Mouse (Mus musculus) liver, embryonic 14.5 days (tissue): ENCODE measurements around the gene Vamp9. TPM values are rescaled to one million over a fixed set of nuclear protein-coding genes. Genes with fewer than 3 reads are reported as not detected.

Experiments used
- ATAC-seq: fragments of 200-750 bp; cut with Nextera tagmentation; 2 replicates; pipeline ENCODE4 v1.8.0; 2017; ENCODE audit warnings: moderate number of reproducible peaks, mild to moderate bottlenecking, moderate library complexity; ENCODE audit not compliant: insufficient read depth
- DNase-seq, 3 experiments: peaks; one replicate each; pipeline ENCODE4 v3.0.0-alpha.2; 2012 to 2013; ENCODE audit warnings: low read depth in 3 of 3, low spot score in 3 of 3
- H3K27ac ChIP-seq: fragments of 300-500 bp; sonication (generic); 2 replicates; pipeline ENCODE4 v1.5.1; 2014; ENCODE audit warnings: moderate library complexity, mild to moderate bottlenecking, control low read depth, inconsistent platforms
- H3K27me3 ChIP-seq: fragments of 300-500 bp; sonication (generic); 2 replicates; pipeline ENCODE4 v1.6.1; 2014; ENCODE audit warnings: mild to moderate bottlenecking, low read length, moderate library complexity; ENCODE audit not compliant: control insufficient read depth, insufficient read depth
- H3K36me3 ChIP-seq: fragments of 300-500 bp; sonication (generic); replicated peaks from 2 replicates; pipeline ENCODE4 v1.6.1; 2014; ENCODE audit warnings: low read depth; ENCODE audit not compliant: control insufficient read depth, insufficient read depth
- H3K4me1 ChIP-seq, 2 experiments: fragments of 200-500 bp in 1 of 2; fragments of 300-500 bp in 1 of 2; sonication (generic) in 1 of 2; replicated peaks; 2 replicates each; pipeline ENCODE4 v1.6.1; 2012 to 2014; ENCODE audit warnings: antibody characterized with exemption in 1 of 2, inconsistent platforms in 1 of 2, low read length in 1 of 2; ENCODE audit not compliant: control insufficient read depth in 2 of 2, insufficient read depth in 2 of 2
- H3K4me2 ChIP-seq: fragments of 300-500 bp; sonication (generic); 2 replicates; pipeline ENCODE4 v1.6.1; 2014; ENCODE audit warnings: low read depth, mild to moderate bottlenecking, control low read depth, moderate library complexity
- H3K4me3 ChIP-seq, 2 experiments: fragments of 200-500 bp in 1 of 2; fragments of 300-500 bp in 1 of 2; sonication (generic) in 1 of 2; 2 replicates each; pipeline ENCODE4 v1.5.1; 2012 to 2014; ENCODE audit warnings: low read depth in 2 of 2, low read length in 2 of 2, mild to moderate bottlenecking in 2 of 2, control low read depth in 1 of 2, inconsistent platforms in 1 of 2, moderate library complexity in 1 of 2; ENCODE audit not compliant: insufficient read depth in 1 of 2
- H3K9ac ChIP-seq: fragments of 300-500 bp; sonication (generic); replicated peaks from 2 replicates; pipeline ENCODE4 v1.6.1; 2014; ENCODE audit warnings: mild to moderate bottlenecking, control low read depth, moderate library complexity
- H3K9me3 ChIP-seq: fragments of 300-500 bp; sonication (generic); 2 replicates; pipeline ENCODE4 v1.6.1; 2016; ENCODE audit warnings: low read length, mixed read lengths; ENCODE audit not compliant: control insufficient read depth
- CTCF ChIP-seq: IDR thresholded peaks from 2 replicates; pipeline ENCODE4 v1.5.1; 2016; ENCODE audit warnings: antibody characterized with exemption, low read depth, control low read depth
- EP300 ChIP-seq: IDR thresholded peaks from 2 replicates; pipeline ENCODE4 v1.6.1; 2016; ENCODE audit warnings: antibody characterized with exemption, low read depth
- WGBS: fragments of 180-500 bp; shearing (Covaris S2); extraction: QIAGEN DNeasy Blood & Tissue Kit; methylation state at CpG from one replicate; pipeline ENCODE4 v1.1.7; 2014; ENCODE audit not compliant: insufficient replicate concordance; 5-methylcytosine and 5-hydroxymethylcytosine counted together
- polyA plus RNA-seq, 2 experiments: library from polyadenylated mRNA; depleted of rRNA in 1 of 2; stranded (reverse) in 1 of 2; unstranded in 1 of 2; fragments of >200 nt; fragmentation: Nextera tagmentation in 1 of 2; extraction: Ambion mirVana in 1 of 2; gene quantifications; 2 replicates each; pipeline versions ENCODE4 v1.2.1 to v1.2.3; 2012 to 2014

Gene Vamp9
- polyA plus RNA-seq, 2 experiments: not detected

GRCm38 (mm10) chr5:99863656-99864380, 42.2 kb upstream of the Vamp9 start:
- DNase-seq (no peak), ATAC-seq (no peak)
- TF ChIP-seq EP300: no peak
- TF ChIP-seq CTCF: no peak
- H3K4me2 ChIP-seq: no peak overlapping the region
- H3K4me1 ChIP-seq: no peaks in the 10 kb centered on the region
- WGBS: 60% methylated on average over 13 of the region's 13 CpGs
- H3K36me3 ChIP-seq: no peaks in the 10 kb centered on the region
- no peak overlapping the region for H3K4me3 ChIP-seq
- H3K27ac ChIP-seq: no peak overlapping the region
- H3K9ac ChIP-seq: no peak overlapping the region
- no peaks in the 10 kb centered on the region for H3K9me3 ChIP-seq
- H3K27me3 ChIP-seq: no peaks in the 10 kb centered on the region

GRCm38 (mm10) chr5:99865779-99866178, 40.3 kb upstream of the Vamp9 start:
- no peak for DNase-seq
- no peaks in the 10 kb centered on the region for H3K9me3 ChIP-seq
- H3K36me3 ChIP-seq: no peaks in the 10 kb centered on the region
- no peaks in the 10 kb centered on the region for H3K4me1 ChIP-seq
- H3K4me2 ChIP-seq: no peak overlapping the region
- H3K9ac ChIP-seq: no peak overlapping the region
- WGBS: 47% methylated on average over 1 of the region's 1 CpGs
- H3K27me3 ChIP-seq: no peaks in the 10 kb centered on the region
- H3K27ac ChIP-seq: no peak overlapping the region
- ATAC-seq: no peak
- TF ChIP-seq CTCF: no peak
- TF ChIP-seq EP300: no peak
- H3K4me3 ChIP-seq: no peak overlapping the region

- TF ChIP-seq EP300 (no peak), CTCF (no peak)
- Histone ChIP-seq H3K9me3 (no peaks in the 10 kb centered on the region), H3K4me3 (no peak overlapping the region), H3K4me1 (no peaks in the 10 kb centered on the region), H3K4me2 (no peak overlapping the region), H3K36me3 (no peaks in the 10 kb centered on the region), H3K9ac (no peak overlapping the region), H3K27me3 (no peaks in the 10 kb centered on the region), H3K27ac (no peak overlapping the region)
- WGBS: 75% methylated on average over 17 of the region's 17 CpGs
- DNase-seq (no peak), ATAC-seq (no peak)
Measured at GRCm38 (mm10) chr5:99868286-99868685, 37.8 kb upstream of the Vamp9 start.

GRCm38 (mm10) chr5:99868923-99869322, 37.1 kb upstream of the Vamp9 start:
- Histone ChIP-seq H3K36me3 (no peaks in the 10 kb centered on the region), H3K4me1 (no peaks in the 10 kb centered on the region), H3K4me3 (no peak overlapping the region), H3K27ac (no peak overlapping the region), H3K4me2 (no peak overlapping the region), H3K9ac (no peak overlapping the region), H3K27me3 (no peaks in the 10 kb centered on the region), H3K9me3 (no peaks in the 10 kb centered on the region)
- ATAC-seq: no peak
- TF ChIP-seq EP300 (no peak), CTCF (no peak)
- WGBS: 44% methylated on average over 9 of the region's 9 CpGs
- no peak for DNase-seq

- no peak for DNase-seq
- no peak overlapping the region for H3K9ac ChIP-seq
- H3K27ac ChIP-seq: no peak overlapping the region
- no peaks in the 10 kb centered on the region for H3K9me3 ChIP-seq
- ATAC-seq: no peak
- H3K36me3 ChIP-seq: no peaks in the 10 kb centered on the region
- 69% methylated on average over 9 of the region's 9 CpGs for WGBS
- TF ChIP-seq EP300 (no peak), CTCF (no peak)
- no peak overlapping the region for H3K4me2 ChIP-seq
- H3K4me3 ChIP-seq: no peak overlapping the region
- no peaks in the 10 kb centered on the region for H3K27me3 ChIP-seq
- no peaks in the 10 kb centered on the region for H3K4me1 ChIP-seq
Measured at GRCm38 (mm10) chr5:99877565-99877964, 28.5 kb upstream of the Vamp9 start.
